Mouse (Mus musculus): ENCODE data around the gene Tapt1.

DNA sequence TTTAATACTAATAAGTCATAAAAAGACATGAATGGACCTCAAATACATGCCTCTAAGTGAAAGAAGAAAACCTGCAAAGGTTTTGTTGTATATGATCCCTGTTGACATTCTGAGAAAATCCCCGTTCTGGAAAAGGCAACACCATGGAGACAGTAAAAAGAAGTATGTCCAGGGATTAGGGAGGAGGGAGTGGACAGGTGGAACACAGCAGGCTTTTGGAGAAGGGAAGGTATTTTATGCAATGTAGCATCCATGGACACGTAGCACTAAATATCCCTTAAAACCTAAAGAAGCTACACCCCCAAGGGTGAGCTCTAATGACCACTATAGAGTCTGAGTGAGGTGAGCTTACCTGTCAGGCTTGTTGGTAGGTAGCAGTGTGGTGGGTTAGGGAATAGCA, 67.2 kb downstream of the Tapt1 start:
- TF ChIP-seq CTCF (IDR thresholded peaks at IDR 0.05; ENCODE audit: low read depth, low read length) (no peak), POLR2A (IDR thresholded peaks at IDR 0.05; ENCODE audit: borderline replicate concordance, low read depth, low read length) (no peak)

Data from bone marrow macrophage, adult 2 months (primary cell).